Mouse (Mus musculus) midbrain, embryonic 11.5 days (tissue): Measurements from ENCODE around the gene Trpc1. TPM values are rescaled to one million over a fixed set of nuclear protein-coding genes. Genes with fewer than 3 reads are reported as not detected.
A peak's percentile ranks its signal among the peaks of the same experiment; 100 is the strongest.

Experiments used
- ATAC-seq: fragments of 200-750 bp; cut with Nextera tagmentation; 2 replicates; pipeline ENCODE4 v1.8.0; 2017; ENCODE audit warnings: moderate TSS enrichment, moderate library complexity; ENCODE audit not compliant: low FRiP score
- DNase-seq: peaks from one replicate; pipeline ENCODE4 v3.0.0; 2015; ENCODE audit warnings: low spot score; ENCODE audit errors: missing footprints
- H3K27ac ChIP-seq: fragments of 300-500 bp; sonication (generic); 2 replicates; pipeline ENCODE4 v1.5.1; 2014; ENCODE audit warnings: low read depth, low read length
- H3K27me3 ChIP-seq: fragments of 300-500 bp; sonication (generic); 2 replicates; pipeline ENCODE4 v1.6.1; 2014; ENCODE audit warnings: mild to moderate bottlenecking, low read length, moderate library complexity, mixed read lengths; ENCODE audit not compliant: control insufficient read depth, insufficient read depth
- H3K36me3 ChIP-seq: fragments of 300-500 bp; sonication (generic); 2 replicates; pipeline ENCODE4 v1.6.1; 2014; ENCODE audit warnings: mild to moderate bottlenecking, low read length, moderate library complexity, mixed read lengths; ENCODE audit not compliant: control insufficient read depth, insufficient read depth
- H3K4me1 ChIP-seq: fragments of 300-500 bp; sonication (generic); 2 replicates; pipeline ENCODE4 v1.6.1; 2014; ENCODE audit warnings: low read length; ENCODE audit not compliant: control insufficient read depth, insufficient read depth
- H3K4me2 ChIP-seq: fragments of 300-500 bp; sonication (generic); 2 replicates; pipeline ENCODE4 v1.6.1; 2014; ENCODE audit warnings: mild to moderate bottlenecking, moderate library complexity
- H3K4me3 ChIP-seq: fragments of 300-500 bp; sonication (generic); 2 replicates; pipeline ENCODE4 v1.5.1; 2014; ENCODE audit warnings: low read depth, low read length
- H3K9ac ChIP-seq: fragments of 300-500 bp; sonication (generic); 2 replicates; pipeline ENCODE4 v1.6.1; 2014; ENCODE audit warnings: low read length
- H3K9me3 ChIP-seq: fragments of 300-500 bp; sonication (generic); 2 replicates; pipeline ENCODE4 v1.6.1; 2016; ENCODE audit warnings: low read length; ENCODE audit not compliant: control insufficient read depth
- WGBS: fragments of 180-500 bp; shearing (Covaris S2); extraction: QIAGEN DNeasy Blood & Tissue Kit; methylation state at CpG from one replicate; pipeline ENCODE4 v1.1.7; 2014; 5-methylcytosine and 5-hydroxymethylcytosine counted together
- polyA plus RNA-seq: library from polyadenylated mRNA; unstranded; fragments of >200 nt; fragmentation: Nextera tagmentation; extraction: Ambion mirVana; gene quantifications from 2 replicates; pipeline ENCODE4 v1.2.1, GENCODE M21; 2014

The Trpc1 gene
- polyA plus RNA-seq, 1 experiment from 2014 or later, result 3.1 TPM

DNA sequence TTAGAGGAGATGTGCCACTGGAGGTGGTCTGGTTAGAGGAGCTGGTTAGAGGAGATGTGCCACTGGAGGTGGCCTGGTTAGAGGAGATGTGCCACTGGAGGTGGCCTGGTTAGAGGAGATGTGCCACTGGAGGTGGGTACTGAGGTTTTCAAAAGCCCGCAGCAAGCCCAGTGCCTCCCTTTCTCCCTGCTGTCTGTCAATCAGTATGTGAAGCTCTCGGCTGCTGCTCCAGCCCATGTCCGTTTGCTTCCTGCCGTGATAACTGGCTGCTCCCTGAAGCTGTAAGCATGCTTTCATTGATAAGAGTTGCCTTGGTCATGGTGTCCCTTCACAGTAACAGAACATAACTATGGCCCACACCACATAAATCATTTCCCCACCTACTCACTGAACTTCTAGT, 13.0 kb upstream of the Trpc1 start:
- 94% methylated on average over 4 of the region's 4 CpGs for WGBS
- Histone ChIP-seq H3K9me3 (no peaks in the 10 kb centered on the region), H3K36me3 (no peaks in the 10 kb centered on the region), H3K27ac (no peak overlapping the region), H3K4me1 (no peaks in the 10 kb centered on the region), H3K4me3 (no peak overlapping the region), H3K4me2 (no peak overlapping the region), H3K9ac (no peak overlapping the region), H3K27me3 (no peaks in the 10 kb centered on the region)
- DNase-seq, result no peak
- no peak for ATAC-seq

- ATAC-seq, result no peak
These were observed 12.1 kb upstream of the Trpc1 start for GRCm38 (mm10) chr9:95762228-95762627.

DNA sequence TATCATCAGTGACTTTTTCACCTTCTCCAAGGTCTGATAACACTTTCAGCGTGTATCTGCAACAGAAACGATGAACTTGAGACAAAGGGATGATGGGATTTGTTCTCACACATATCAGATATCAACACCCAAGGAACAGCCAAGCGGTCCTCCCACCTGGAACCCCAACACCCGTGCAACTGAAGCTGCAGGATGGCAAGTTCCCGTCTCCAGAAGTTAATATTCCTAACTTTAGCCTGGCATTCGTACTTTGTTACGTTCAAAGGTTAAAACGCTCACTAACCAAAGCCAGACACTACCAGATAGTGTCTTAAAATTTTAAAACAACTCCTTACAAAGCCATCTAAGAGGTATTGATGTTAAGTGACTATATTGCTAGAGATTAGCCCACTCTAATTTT, 11.2 kb upstream of the Trpc1 start:
- no peak overlapping the region for H3K4me3 ChIP-seq
- H3K9ac ChIP-seq, result no peak overlapping the region
- no peaks in the 10 kb centered on the region for H3K27me3 ChIP-seq
- no peak for DNase-seq
- 89% methylated on average over 8 of the region's 8 CpGs for WGBS
- ATAC-seq, result no peak
- H3K4me2 ChIP-seq, result no peak overlapping the region
- no peak overlapping the region for H3K27ac ChIP-seq
- no peaks in the 10 kb centered on the region for H3K36me3 ChIP-seq
- H3K9me3 ChIP-seq, result no peaks in the 10 kb centered on the region
- no peaks in the 10 kb centered on the region for H3K4me1 ChIP-seq

More at GRCm38 (mm10) chr9:95762228-95762627, 12.1 kb upstream of the Trpc1 start:
- Histone ChIP-seq H3K4me2 (no peak overlapping the region), H3K27ac (no peak overlapping the region), H3K4me3 (no peak overlapping the region), H3K27me3 (no peaks in the 10 kb centered on the region), H3K9ac (no peak overlapping the region), H3K4me1 (no peaks in the 10 kb centered on the region), H3K36me3 (no peaks in the 10 kb centered on the region), H3K9me3 (no peaks in the 10 kb centered on the region)
- DNase-seq, result no peak
- 87% methylated on average over 3 of the region's 3 CpGs for WGBS

DNA sequence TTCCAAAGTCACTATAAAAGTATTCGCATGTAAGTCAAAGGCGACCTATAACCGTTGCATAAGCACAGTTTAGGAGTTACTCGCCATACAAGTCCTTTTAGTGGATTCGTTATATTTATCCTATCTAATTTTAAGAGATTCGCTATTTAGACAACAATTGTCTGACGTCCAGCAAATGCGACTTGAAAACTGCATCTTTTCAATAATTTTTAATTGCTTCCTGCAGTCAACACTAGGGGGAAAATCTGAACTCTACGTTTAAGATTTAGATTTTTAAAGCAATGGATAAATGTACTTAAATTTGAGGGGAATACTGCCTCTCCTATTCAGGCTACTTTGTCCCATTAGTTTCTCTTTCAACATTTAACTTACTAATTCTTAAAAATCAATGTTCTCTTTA, 571 bp upstream of the Trpc1 start:
- Histone ChIP-seq H3K4me2 (peak overlapping the region; percentile 88), H3K27me3 (peaks cover 4% of the 10 kb centered on the region; the same call in 1 of the 2 replicates), H3K27ac (no peak overlapping the region), H3K36me3 (no peaks in the 10 kb centered on the region), H3K9ac (no peak overlapping the region), H3K4me1 (peaks cover 5% of the 10 kb centered on the region), H3K4me3 (no peak overlapping the region), H3K9me3 (no peaks in the 10 kb centered on the region)
- ATAC-seq (no peak), DNase-seq (no peak)
- 46% methylated on average over 9 of the region's 9 CpGs for WGBS

DNA sequence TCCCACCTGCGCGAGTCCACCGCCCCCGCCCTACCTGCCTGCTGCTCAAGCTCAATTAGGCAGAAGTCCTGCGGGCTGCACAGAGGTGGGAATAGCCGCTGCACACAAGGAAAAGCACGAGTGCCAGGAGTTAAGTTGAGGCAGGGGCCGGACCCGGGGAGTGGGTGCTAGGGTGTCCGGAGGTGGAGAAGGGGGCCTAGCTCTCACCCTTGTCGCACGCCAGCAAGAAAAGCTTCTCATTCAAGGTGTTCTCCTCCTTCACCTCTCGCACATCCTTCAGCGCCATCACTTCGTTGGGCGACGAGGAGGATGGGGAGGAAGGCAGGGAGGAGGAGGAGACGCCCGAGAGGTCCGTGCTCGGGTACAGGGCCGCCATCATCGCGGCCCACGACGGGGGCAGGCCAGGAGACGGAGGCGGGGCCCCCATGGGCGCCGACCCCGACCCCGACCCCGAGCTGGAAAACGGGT, 680 bp downstream of the Trpc1 start:
- Histone ChIP-seq H3K9me3 (no peaks in the 10 kb centered on the region), H3K4me1 (peaks cover 5% of the 10 kb centered on the region), H3K9ac (peak overlapping the region; percentile 82), H3K27me3 (peaks cover 4% of the 10 kb centered on the region; the same call in 1 of the 2 replicates), H3K4me3 (peak overlapping the region; percentile 84), H3K27ac (no peak overlapping the region), H3K36me3 (no peaks in the 10 kb centered on the region), H3K4me2 (peak overlapping the region; percentile 88)
- ATAC-seq (peak; percentile 76), DNase-seq (peak; percentile 94)
- under 1% methylated on average over 33 of the region's 34 CpGs for WGBS

GRCm38 (mm10) chr9:95747298-95747697, 2.9 kb downstream of the Trpc1 start:
- DNase-seq (no peak), ATAC-seq (no peak)
- no peaks in the 10 kb centered on the region for H3K9me3 ChIP-seq
- no peak overlapping the region for H3K4me3 ChIP-seq
- no peaks in the 10 kb centered on the region for H3K36me3 ChIP-seq
- no peak overlapping the region for H3K4me2 ChIP-seq
- H3K27me3 ChIP-seq, result peaks cover 4% of the 10 kb centered on the region; the same call in 1 of the 2 replicates
- 88% methylated on average over 5 of the region's 5 CpGs for WGBS
- peaks cover 5% of the 10 kb centered on the region for H3K4me1 ChIP-seq
- no peak overlapping the region for H3K9ac ChIP-seq
- H3K27ac ChIP-seq, result no peak overlapping the region

- Histone ChIP-seq H3K4me1 (peaks cover 5% of the 10 kb centered on the region), H3K4me3 (no peak overlapping the region), H3K27me3 (peaks cover 4% of the 10 kb centered on the region; the same call in 1 of the 2 replicates), H3K36me3 (no peaks in the 10 kb centered on the region), H3K9ac (no peak overlapping the region), H3K4me2 (no peak overlapping the region), H3K9me3 (no peaks in the 10 kb centered on the region), H3K27ac (no peak overlapping the region)
- DNase-seq, result no peak
- no peak for ATAC-seq
- WGBS, result 75% methylated on average over 7 of the region's 7 CpGs
These were observed 5.1 kb downstream of the Trpc1 start for GRCm38 (mm10) chr9:95744845-95745613.

DNA sequence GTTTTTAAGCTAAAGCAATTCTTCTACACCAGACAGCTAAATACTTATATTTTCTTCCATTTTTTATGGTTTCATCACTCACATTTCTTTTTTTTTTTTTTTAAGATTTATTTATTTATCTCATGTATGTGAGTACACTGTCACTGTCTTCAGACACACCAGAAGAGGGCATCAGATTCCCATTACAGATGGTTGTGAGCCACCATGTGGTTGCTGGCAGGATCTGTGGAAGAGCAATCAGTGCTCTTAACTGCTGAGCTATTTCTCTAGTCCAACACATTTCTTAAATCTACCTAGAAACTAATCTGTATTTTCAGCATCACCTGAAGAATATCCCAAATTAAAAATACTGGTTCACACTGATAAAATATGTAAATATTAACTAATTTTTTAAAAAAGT, 13.9 kb downstream of the Trpc1 start:
- no peak overlapping the region for H3K9ac ChIP-seq

GRCm38 (mm10) chr9:95712574-95712973, 37.6 kb downstream of the Trpc1 start:
- H3K27me3 ChIP-seq, result no peaks in the 10 kb centered on the region
- no peak for ATAC-seq
- H3K9me3 ChIP-seq, result no peaks in the 10 kb centered on the region
- H3K4me2 ChIP-seq, result no peak overlapping the region
- no peak for DNase-seq
- H3K9ac ChIP-seq, result no peak overlapping the region
- 35% methylated on average over 8 of the region's 8 CpGs for WGBS
- no peak overlapping the region for H3K4me3 ChIP-seq
- no peak overlapping the region for H3K27ac ChIP-seq
- H3K4me1 ChIP-seq, result no peaks in the 10 kb centered on the region
- H3K36me3 ChIP-seq, result no peaks in the 10 kb centered on the region

More for the DNA sequence above, 13.9 kb downstream of the Trpc1 start:
- no peak overlapping the region for H3K4me3 ChIP-seq
- H3K4me1 ChIP-seq, result no peaks in the 10 kb centered on the region
- DNase-seq, result no peak
- H3K4me2 ChIP-seq, result no peak overlapping the region
- H3K9me3 ChIP-seq, result no peaks in the 10 kb centered on the region
- no peak overlapping the region for H3K27ac ChIP-seq
- H3K27me3 ChIP-seq, result no peaks in the 10 kb centered on the region
- peaks cover 2% of the 10 kb centered on the region; the same call in 1 of the 2 replicates for H3K36me3 ChIP-seq
- ATAC-seq, result no peak
